Mouse (Mus musculus): Measurements from ENCODE around the gene Castor1.

Castor1 gene

DNA sequence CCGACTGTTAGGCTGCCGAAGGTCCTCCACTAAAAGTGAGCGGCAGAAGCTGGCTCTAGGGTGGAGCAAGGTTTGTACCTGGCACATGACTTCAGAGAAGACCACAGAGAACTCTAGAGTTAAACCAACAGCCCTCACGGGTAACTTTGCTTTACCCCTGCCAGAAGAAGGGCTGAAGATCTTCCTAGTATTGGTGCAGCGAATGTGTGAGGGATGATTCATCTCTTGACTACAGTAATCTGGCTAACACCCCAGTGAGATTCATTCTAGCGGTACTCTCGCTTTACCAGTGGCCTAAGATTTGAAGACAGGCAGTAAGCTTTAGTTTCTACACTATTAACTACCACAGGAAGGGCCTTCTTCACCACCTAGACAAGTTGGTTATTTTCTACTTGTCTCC, 12.1 kb upstream of the Castor1 start:
- no peak for DNase-seq (ENCODE audit: extremely low spot score, low spot score)

DNA sequence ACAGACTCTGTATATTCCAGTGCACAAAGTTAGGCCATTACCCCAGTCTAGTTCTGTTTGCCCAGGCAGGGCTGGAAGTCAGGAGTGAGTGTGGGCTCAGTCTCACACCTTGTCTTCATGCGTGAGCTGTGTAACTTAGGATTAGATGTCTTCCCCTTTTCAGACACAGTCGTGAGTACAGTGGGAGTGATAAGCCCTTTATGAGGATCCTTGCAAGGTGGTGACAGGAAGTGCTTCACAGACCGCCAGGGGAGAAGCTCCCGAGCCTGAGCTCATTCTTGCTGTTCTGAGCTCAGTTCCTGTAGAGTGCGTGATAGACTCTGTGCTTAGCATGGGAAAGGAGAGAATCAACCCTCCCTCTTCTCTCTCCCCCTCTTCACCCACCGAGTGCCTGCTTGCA, 11.5 kb upstream of the Castor1 start:
- DNase-seq (ENCODE audit: extremely low spot score, low spot score) = no peak

DNA sequence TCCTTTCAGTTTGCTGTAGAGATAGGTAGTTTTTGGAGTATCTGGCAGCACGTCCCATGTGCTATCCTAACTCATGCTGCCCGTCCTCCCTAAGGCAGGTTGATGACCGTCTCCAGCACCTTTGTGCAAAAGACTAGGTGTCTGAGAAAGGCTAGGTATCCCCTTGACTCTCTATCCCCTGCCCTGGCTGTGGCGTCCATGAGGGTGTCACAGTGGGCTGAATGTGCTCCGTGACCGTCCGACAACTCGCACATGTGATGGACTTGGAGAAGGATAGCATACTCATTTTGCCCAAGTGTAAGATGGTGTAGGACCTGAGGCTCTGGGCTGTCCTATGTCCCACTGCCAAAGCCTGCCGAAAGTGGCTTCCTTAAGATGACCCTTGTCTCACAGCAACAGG, 10.4 kb upstream of the Castor1 start:
- no peak for DNase-seq (ENCODE audit: extremely low spot score, low spot score)

DNA sequence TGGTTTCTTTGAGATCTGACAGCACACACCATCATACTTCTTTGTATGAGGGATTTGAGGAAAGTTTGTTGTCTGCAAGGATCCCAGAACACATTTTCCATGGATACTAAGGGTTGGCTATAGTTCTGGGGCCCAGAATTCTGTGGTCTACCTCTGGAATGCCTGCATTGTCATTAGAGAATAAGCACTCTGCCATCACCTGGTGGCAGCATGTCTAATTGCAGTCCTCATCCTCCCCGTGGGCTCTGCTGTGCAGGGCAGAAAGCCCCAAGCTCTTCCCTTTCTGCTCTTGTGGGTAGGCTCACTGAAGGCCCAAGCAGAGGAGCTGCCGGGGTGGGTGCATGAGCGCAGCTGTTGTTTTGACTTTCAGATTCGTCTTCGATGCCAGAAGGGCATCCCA, 8.5 kb upstream of the Castor1 start:
- DNase-seq (ENCODE audit: extremely low spot score, low spot score) = no peak

- no peak for DNase-seq (ENCODE audit: extremely low spot score, low spot score)
Measured at GRCm38 (mm10) chr11:4210786-4211185, 7.2 kb upstream of the Castor1 start.

- DNase-seq (ENCODE audit: extremely low spot score, low spot score) = no peak
Measured at GRCm38 (mm10) chr11:4213107-4213506, 4.9 kb upstream of the Castor1 start.

GRCm38 (mm10) chr11:4214572-4214971, 3.5 kb upstream of the Castor1 start:
- no peak for DNase-seq (ENCODE audit: extremely low spot score, low spot score)

DNA sequence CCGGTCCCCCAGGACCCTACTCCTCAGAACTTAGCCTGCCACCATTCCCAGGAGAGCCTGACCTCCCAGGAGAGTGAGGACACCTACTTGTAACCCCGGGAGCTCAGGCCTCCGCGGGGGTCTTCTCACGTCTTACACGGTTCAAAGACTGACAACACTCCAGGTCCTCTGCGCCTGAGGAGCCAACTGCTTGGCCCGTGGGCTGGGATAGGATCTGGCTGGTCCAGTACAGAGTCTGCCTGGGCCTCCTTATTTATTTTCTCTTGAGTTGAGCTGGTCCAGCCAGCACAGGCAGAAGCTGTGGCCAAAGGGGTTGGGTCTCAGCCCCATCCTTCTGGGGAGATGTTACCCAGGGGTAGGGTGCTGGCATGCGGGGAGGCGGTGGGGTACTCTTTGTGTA, 3.0 kb upstream of the Castor1 start:
- no peak for DNase-seq (ENCODE audit: extremely low spot score, low spot score)

- DNase-seq (ENCODE audit: extremely low spot score, low spot score) = no peak
Measured at GRCm38 (mm10) chr11:4216248-4217000, 1.6 kb upstream of the Castor1 start.

DNA sequence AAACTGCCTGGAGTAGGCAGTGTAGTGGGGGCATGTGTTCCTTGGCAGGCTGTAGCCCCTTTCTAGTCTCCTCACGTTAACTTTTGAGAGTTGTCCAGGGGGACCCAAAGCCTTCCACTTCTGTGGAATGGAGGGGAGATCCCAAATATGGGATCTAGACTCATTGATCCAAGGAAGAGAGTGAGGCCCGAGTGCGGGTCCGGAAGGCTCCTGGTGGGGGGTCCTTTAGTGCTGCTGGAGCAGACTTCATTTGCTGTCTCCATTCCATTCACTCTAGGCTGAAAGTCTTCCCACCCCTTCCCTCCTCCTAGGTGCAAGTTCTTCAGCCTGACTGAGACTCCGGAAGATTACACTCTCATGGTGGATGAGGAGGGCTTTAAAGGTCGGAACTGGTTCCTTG, 612 bp downstream of the Castor1 start:
- DNase-seq (ENCODE audit: extremely low spot score, low spot score) = no peak

DNA sequence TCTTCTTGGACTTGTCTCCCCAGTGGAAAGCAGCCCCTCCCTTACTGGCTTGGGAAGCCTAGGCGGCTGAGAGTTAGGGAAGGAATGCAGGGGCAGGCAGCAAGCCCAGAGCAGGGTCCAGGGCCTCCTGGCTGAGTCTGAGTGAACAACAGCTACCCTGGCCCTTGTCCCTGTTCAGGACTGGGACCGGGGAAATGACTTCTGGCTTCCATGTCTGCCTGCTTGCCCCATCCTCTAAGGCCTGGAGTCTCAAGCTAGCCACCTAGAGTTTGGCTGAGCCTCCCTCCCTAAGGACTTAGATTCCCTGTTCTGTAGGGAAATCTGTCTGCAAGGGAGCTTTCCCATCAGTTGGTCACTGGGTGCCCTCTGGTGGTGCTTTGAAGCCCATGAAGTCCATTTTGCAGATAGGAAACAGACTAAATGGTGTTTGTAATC, 1.3 kb downstream of the Castor1 start:
- DNase-seq (ENCODE audit: extremely low spot score, low spot score) = peak; percentile 43

DNA sequence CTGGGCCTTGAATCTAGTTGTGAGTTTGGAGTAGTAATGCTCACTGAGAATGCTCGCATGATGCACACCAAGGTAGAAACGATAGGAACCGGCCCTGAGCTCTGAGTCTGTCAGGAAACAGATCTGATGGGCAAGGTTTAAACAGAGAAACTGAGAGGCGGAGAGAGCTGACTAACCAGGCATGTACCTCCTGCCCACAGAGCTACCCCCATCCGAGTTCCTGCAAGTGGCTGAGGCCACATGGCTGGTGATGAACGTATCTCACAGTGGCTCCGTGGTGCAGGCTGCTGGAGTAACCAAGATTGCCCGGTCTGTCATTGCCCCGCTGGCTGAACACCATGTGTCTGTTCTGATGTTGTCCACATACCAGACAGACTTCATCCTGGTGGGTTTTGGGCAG, 1.9 kb downstream of the Castor1 start:
- DNase-seq (ENCODE audit: extremely low spot score, low spot score) = no peak

GRCm38 (mm10) chr11:4220443-4221400, 2.7 kb downstream of the Castor1 start:
- peak; percentile 78 for DNase-seq (ENCODE audit: extremely low spot score, low spot score)

- DNase-seq (ENCODE audit: extremely low spot score, low spot score) = no peak
Measured at GRCm38 (mm10) chr11:4222046-4222950, 4.3 kb downstream of the Castor1 start.

- no peak for DNase-seq (ENCODE audit: extremely low spot score, low spot score)
Measured at GRCm38 (mm10) chr11:4223393-4224188, 5.6 kb downstream of the Castor1 start.

GRCm38 (mm10) chr11:4224223-4224622, 6.2 kb downstream of the Castor1 start:
- no peak for DNase-seq (ENCODE audit: extremely low spot score, low spot score)

DNA sequence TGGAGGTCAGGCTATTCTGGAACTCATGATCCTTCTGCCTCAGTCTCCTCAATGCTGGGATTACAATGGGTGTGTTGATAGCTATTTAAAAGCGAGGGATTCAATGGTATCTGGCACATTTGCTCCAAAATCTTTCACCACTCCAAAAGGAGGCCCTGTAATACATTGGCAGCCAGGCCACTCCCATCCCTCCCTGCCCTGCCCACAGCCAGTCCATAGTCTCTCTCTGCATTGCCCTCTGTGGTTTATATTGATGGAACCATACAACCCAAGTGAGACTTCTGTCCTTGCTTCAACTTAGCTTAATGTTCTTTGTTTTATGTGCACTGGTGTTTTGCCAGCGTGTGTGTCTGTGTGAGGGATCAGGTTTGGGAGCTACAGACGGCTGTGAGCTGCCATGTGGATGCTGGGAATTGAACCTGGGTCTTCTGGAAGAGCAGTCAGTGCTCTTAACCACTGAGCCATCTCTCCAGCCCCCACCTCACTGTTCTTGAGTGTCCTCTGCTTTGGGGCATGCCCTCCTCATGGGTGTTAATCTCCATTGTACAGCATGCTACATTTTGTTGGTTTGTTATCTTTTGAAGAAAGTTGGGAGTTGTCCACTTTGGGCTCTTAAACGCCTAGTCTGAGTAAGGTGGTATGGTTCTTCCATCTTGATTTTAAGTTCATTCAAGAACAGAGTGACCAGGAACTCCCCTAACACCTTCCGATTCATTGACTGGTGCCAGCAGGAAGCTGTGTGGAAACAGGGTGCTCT, 8.7 kb downstream of the Castor1 start:
- DNase-seq (ENCODE audit: extremely low spot score, low spot score) = no peak

DNA sequence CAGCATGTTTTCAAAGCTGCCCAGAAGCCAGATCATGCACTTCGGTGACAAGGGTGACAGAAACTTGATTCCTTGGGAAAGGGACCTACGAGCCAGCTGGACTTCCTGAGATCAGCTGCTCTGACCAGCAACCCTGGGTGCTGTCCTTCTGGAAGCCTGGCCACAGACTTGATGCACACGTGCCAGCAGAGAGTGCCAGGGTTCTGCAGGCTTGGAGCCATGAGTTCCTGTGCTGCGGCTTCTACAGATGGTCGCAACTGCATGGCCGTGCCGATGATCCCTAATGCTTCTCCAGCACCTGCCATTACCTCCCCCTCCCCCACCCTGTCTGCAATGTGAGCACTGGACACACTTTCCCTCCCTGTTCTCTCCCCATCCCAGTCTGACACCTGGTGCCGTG, 10.4 kb downstream of the Castor1 start:
- DNase-seq (ENCODE audit: extremely low spot score, low spot score) = no peak

GRCm38 (mm10) chr11:4229841-4230240, 11.8 kb downstream of the Castor1 start:
- DNase-seq (ENCODE audit: extremely low spot score, low spot score) = no peak

DNA sequence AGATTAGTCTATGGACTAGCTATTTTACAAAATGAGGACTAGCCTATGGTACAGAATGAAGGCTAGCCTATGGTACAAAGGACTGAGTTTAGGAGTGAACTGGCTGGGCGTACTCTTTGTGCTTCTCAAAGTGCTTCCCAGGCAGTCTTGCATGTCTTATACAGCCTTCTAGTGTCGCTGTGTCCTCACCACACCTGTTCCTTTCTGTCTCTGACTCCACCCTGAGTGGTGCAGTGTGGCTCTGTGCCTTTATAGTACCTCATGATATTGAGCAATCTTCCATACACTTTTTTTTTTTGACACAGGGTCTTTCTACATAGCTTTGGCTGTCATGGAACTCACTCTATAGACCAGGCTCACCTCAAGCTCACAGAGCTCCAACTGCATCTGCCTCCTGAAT, 13.4 kb downstream of the Castor1 start:
- no peak for DNase-seq (ENCODE audit: extremely low spot score, low spot score)
